Mouse (Mus musculus) embryonic facial prominence, embryonic 15.5 days (tissue): ENCODE results near the gene Fbxw5. TPM values are rescaled to one million over a fixed set of nuclear protein-coding genes. Genes with fewer than 3 reads are reported as not detected.

ENCODE experiments used
- polyA plus RNA-seq: library from polyadenylated mRNA; unstranded; fragments of >200 nt; fragmentation: Nextera tagmentation; extraction: Ambion mirVana; gene quantifications from 2 replicates; pipeline ENCODE4 v1.2.1, GENCODE M21; 2015

The Fbxw5 gene
- polyA plus RNA-seq, 1 experiment from 2014 or later, result 96.3 TPM

Other genes with a start within 250 kb of the Fbxw5 start
- 23.8 and 25.6 TPM in 2 replicates for gene Tmem203, start 245.3 kb upstream of the Fbxw5 start, polyA plus RNA-seq
- gene Tprn, start 238.1 kb upstream of the Fbxw5 start, polyA plus RNA-seq, result 10.2 TPM in 2 replicates
- gene Ssna1, start 228.3 kb upstream of the Fbxw5 start, polyA plus RNA-seq, result 258 and 263 TPM in 2 replicates
- 134 and 136 TPM in 2 replicates for gene Anapc2, start 228.3 kb upstream of the Fbxw5 start, polyA plus RNA-seq
- gene Tmem210, start 212.6 kb upstream of the Fbxw5 start, polyA plus RNA-seq, result not detected in 2 replicates
- 4.9 and 5.2 TPM in 2 replicates for gene Lrrc26, start 210.8 kb upstream of the Fbxw5 start, polyA plus RNA-seq
- gene Grin1, start 181.6 kb upstream of the Fbxw5 start, polyA plus RNA-seq, result 0.33 and 0.71 TPM in 2 replicates
- gene Man1b1, start 168.4 kb upstream of the Fbxw5 start, polyA plus RNA-seq, result 54.4 and 55.5 TPM in 2 replicates
- gene Dpp7, start 144.4 kb upstream of the Fbxw5 start, polyA plus RNA-seq, result 24.6 and 25.5 TPM in 2 replicates
- gene Uap1l1, start 135.1 kb upstream of the Fbxw5 start, polyA plus RNA-seq, result 18.4 and 21.7 TPM in 2 replicates
- gene Sapcd2, start 128.4 kb upstream of the Fbxw5 start, polyA plus RNA-seq, result 29.2 and 32.8 TPM in 2 replicates
- 7.4 and 9.0 TPM in 2 replicates for gene Entpd2, start 104.9 kb upstream of the Fbxw5 start, polyA plus RNA-seq
- gene Npdc1, start 101.4 kb upstream of the Fbxw5 start, polyA plus RNA-seq, result 64.9 and 67.8 TPM in 2 replicates
- gene Fut7, start 77.5 kb upstream of the Fbxw5 start, polyA plus RNA-seq, result 0.08 and 0.20 TPM in 2 replicates
- gene Abca2, start 72.0 kb upstream of the Fbxw5 start, polyA plus RNA-seq, result 4.0 and 4.1 TPM in 2 replicates
- gene Clic3, start 43.9 kb upstream of the Fbxw5 start, polyA plus RNA-seq, result 72.8 and 75.5 TPM in 2 replicates
- 48.7 and 49.1 TPM in 2 replicates for gene Paxx, start 39.7 kb upstream of the Fbxw5 start, polyA plus RNA-seq
- gene Ptgds, start 30.7 kb upstream of the Fbxw5 start, polyA plus RNA-seq, result 18.7 and 20.8 TPM in 2 replicates
- gene Lcn12, start 6.8 kb upstream of the Fbxw5 start, polyA plus RNA-seq, result not detected in 2 replicates
- gene C8g, start 969 bp downstream of the Fbxw5 start, polyA plus RNA-seq, result 5.6 and 7.2 TPM in 2 replicates
- gene Traf2, start 46.2 kb downstream of the Fbxw5 start, polyA plus RNA-seq, result 34.8 and 36.2 TPM in 2 replicates
- gene Edf1, start 57.1 kb downstream of the Fbxw5 start, polyA plus RNA-seq, result 355 and 373 TPM in 2 replicates
- gene Mamdc4, start 74.1 kb downstream of the Fbxw5 start, polyA plus RNA-seq, result 3.3 and 4.9 TPM in 2 replicates
- gene Phpt1, start 74.5 kb downstream of the Fbxw5 start, polyA plus RNA-seq, result 147 and 157 TPM in 2 replicates
- 0.60 and 0.63 TPM in 2 replicates for gene Ajm1, start 81.0 kb downstream of the Fbxw5 start, polyA plus RNA-seq
- 82.1 and 83.3 TPM in 2 replicates for gene Rabl6, start 107.8 kb downstream of the Fbxw5 start, polyA plus RNA-seq
- 0.29 and 0.42 TPM in 2 replicates for gene Ccdc183, start 116.9 kb downstream of the Fbxw5 start, polyA plus RNA-seq
- 28.6 and 30.5 TPM in 2 replicates for gene Tmem141, start 121.3 kb downstream of the Fbxw5 start, polyA plus RNA-seq
- gene Fcna, start 127.3 kb downstream of the Fbxw5 start, polyA plus RNA-seq, result 2.8 and 3.5 TPM in 2 replicates
- gene Lcn8, start 152.4 kb downstream of the Fbxw5 start, polyA plus RNA-seq, result not detected in 2 replicates
- not detected in 2 replicates for gene Lcn5, start 157.2 kb downstream of the Fbxw5 start, polyA plus RNA-seq
- not detected in 2 replicates for gene Lcn6, start 176.0 kb downstream of the Fbxw5 start, polyA plus RNA-seq
- gene Lcn10, start 182.0 kb downstream of the Fbxw5 start, polyA plus RNA-seq, result not detected in 2 replicates
- gene Obp2a, start 199.3 kb downstream of the Fbxw5 start, polyA plus RNA-seq, result not detected in 2 replicates
- 91.8 and 93.2 TPM in 2 replicates for gene Bmyc, start 206.0 kb downstream of the Fbxw5 start, polyA plus RNA-seq
- gene Obp2b, start 236.3 kb downstream of the Fbxw5 start, polyA plus RNA-seq, result not detected in 2 replicates